Mouse (Mus musculus): Measurements from ENCODE around the gene Dcaf15. TPM values are rescaled to one million over a fixed set of nuclear protein-coding genes. Genes with fewer than 3 reads are reported as not detected.

The Dcaf15 gene
- polyA plus RNA-seq, 1 experiment = 74.5 TPM

- no peak for TF ChIP-seq GATA1 (IDR thresholded peaks at IDR 0.05; ENCODE audit: low read length)
These were observed 44.3 kb downstream of the Dcaf15 start for GRCm38 (mm10) chr8:84060245-84060644.

GRCm38 (mm10) chr8:84059226-84059625 is 45.3 kb downstream of the Dcaf15 start:
- TF ChIP-seq GATA1 (IDR thresholded peaks at IDR 0.05; ENCODE audit: low read length) = no peak

- no peak for TF ChIP-seq GATA1 (IDR thresholded peaks at IDR 0.05; ENCODE audit: low read length)
These were observed 46.7 kb downstream of the Dcaf15 start for GRCm38 (mm10) chr8:84057827-84058226.

- TF ChIP-seq GATA1 (IDR thresholded peaks at IDR 0.05; ENCODE audit: low read length) = no peak
These were observed 51.3 kb downstream of the Dcaf15 start for GRCm38 (mm10) chr8:84053229-84053628.

GRCm38 (mm10) chr8:84052746-84053145 is 51.8 kb downstream of the Dcaf15 start:
- no peak for TF ChIP-seq GATA1 (IDR thresholded peaks at IDR 0.05; ENCODE audit: low read length)

GRCm38 (mm10) chr8:84048171-84048570 is 56.4 kb downstream of the Dcaf15 start:
- TF ChIP-seq GATA1 (IDR thresholded peaks at IDR 0.05; ENCODE audit: low read length) = no peak

Other genes starting within 250 kb of the Dcaf15 start
- 28.6 and 31.7 TPM in 2 replicates for gene Adgrl1, start 204.7 kb downstream of the Dcaf15 start, polyA plus RNA-seq (2012)
- gene Gm10644, start 149.6 kb downstream of the Dcaf15 start, polyA plus RNA-seq (2012) = not detected in 2 replicates
- 226 and 290 TPM in 2 replicates for gene Asf1b, start 149.3 kb downstream of the Dcaf15 start, polyA plus RNA-seq (2012)
- 53.2 and 56.2 TPM in 2 replicates for gene Prkaca, start 131.8 kb downstream of the Dcaf15 start, polyA plus RNA-seq (2012)
- gene Samd1, start 107.1 kb downstream of the Dcaf15 start, polyA plus RNA-seq (2012) = 275 and 319 TPM in 2 replicates
- gene 1700067K01Rik, start 103.3 kb downstream of the Dcaf15 start, polyA plus RNA-seq (2012) = 0.89 and 1.1 TPM in 2 replicates
- gene 2210011C24Rik, start 92.6 kb downstream of the Dcaf15 start, polyA plus RNA-seq (2012) = not detected in 2 replicates
- gene Palm3, start 83.3 kb downstream of the Dcaf15 start, polyA plus RNA-seq (2012) = 0.29 and 0.55 TPM in 2 replicates
- gene Il27ra, start 62.2 kb downstream of the Dcaf15 start, polyA plus RNA-seq (2012) = not detected in 2 replicates
- not detected in 2 replicates for gene Rln3, start 59.8 kb downstream of the Dcaf15 start, polyA plus RNA-seq (2012)
- gene Gm10643, start 39.6 kb downstream of the Dcaf15 start, polyA plus RNA-seq (2012) = 0.11 TPM in 2 replicates
- 41.0 and 46.3 TPM in 2 replicates for gene Rfx1, start 37.9 kb downstream of the Dcaf15 start, polyA plus RNA-seq (2012)
- 0.02 and 0.03 TPM in 2 replicates for gene Podnl1, start 21.2 kb upstream of the Dcaf15 start, polyA plus RNA-seq (2012)
- gene Cc2d1a, start 43.2 kb upstream of the Dcaf15 start, polyA plus RNA-seq (2012) = 18.0 and 21.2 TPM in 2 replicates
- gene 4930432K21Rik, start 43.3 kb upstream of the Dcaf15 start, polyA plus RNA-seq (2012) = 0.19 and 0.22 TPM in 2 replicates
- gene Nanos3, start 80.4 kb upstream of the Dcaf15 start, polyA plus RNA-seq (2012) = not detected in 2 replicates
- gene Zswim4, start 132.3 kb upstream of the Dcaf15 start, polyA plus RNA-seq (2012) = 8.9 and 14.2 TPM in 2 replicates
- gene D8Ertd738e, start 145.0 kb upstream of the Dcaf15 start, polyA plus RNA-seq (2012) = 251 and 389 TPM in 2 replicates
- gene Mri1, start 152.6 kb upstream of the Dcaf15 start, polyA plus RNA-seq (2012) = 73.1 and 105 TPM in 2 replicates
- gene Ccdc130, start 165.6 kb upstream of the Dcaf15 start, polyA plus RNA-seq (2012) = 7.2 and 14.1 TPM in 2 replicates